Mouse (Mus musculus): ENCODE data around the gene Hoxc5. TPM values are rescaled to one million over a fixed set of nuclear protein-coding genes. Genes with fewer than 3 reads are reported as not detected.

The Hoxc5 gene
- total and polyA plus RNA-seq, 2 experiments from 2014 or later = 5.4 to 6.4 TPM

DNA sequence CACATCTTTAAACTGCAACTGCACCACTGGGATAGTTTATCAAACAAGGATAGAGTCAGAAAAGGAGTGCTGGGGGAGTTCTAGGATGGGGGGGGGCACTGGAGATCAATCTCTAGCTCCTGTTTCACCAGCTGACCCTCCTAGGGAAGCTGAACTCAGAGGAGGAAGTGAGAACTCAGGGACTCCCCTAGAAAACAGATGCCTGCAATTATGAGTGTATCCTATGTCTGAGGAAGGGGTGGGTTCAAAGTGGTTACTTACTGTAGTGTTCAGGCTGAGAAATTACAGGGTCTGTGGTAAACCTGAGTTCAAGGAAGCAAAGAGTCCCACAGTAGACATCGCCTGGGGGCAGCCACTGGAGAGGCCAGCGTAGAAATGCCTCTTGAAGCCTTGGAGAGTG lies 84.4 kb downstream of the Hoxc5 start:
- WGBS = 78% methylated on average over 2 of the region's 2 CpGs
- Histone ChIP-seq H3K36me3 (ENCODE audit: insufficient read depth, low read length) (no peaks in the 10 kb centered on the region), H3K9ac (replicated peaks; ENCODE audit: low read length) (no peak overlapping the region), H3K27ac (no peak overlapping the region), H3K9me3 (ENCODE audit: low read length) (no peaks in the 10 kb centered on the region), H3K27me3 (ENCODE audit: insufficient read depth, low read length) (peaks cover 64% of the 10 kb centered on the region), H3K4me1 (ENCODE audit: insufficient read depth, low read length) (no peaks in the 10 kb centered on the region), H3K4me3 (ENCODE audit: low read length) (no peak overlapping the region), H3K4me2 (ENCODE audit: low read depth, low read length) (no peak overlapping the region)
- ATAC-seq (no peak), DNase-seq (ENCODE audit: low spot score) (no peak)
- no peak for TF ChIP-seq CTCF (IDR thresholded peaks at IDR 0.05; ENCODE audit: low read depth)

DNA sequence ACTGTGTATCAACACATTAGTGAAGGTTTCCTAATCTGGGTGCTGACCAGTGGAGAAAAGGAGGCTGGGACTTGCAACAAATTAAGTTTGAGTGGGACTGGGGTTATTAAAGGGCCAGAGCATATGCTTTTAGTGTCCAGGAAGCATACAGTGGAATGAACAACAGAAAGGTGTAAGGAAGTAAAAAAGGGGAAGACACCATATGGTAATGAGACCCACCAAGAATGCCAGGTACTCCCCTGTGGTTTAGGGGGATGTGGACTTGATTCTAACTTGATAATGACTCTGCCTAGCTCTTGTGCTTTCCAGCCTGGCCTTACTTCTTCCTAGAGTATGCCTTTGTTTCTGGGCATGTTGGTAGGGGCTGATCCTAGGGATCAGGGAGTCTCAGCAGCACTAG lies 86.0 kb downstream of the Hoxc5 start:
- ATAC-seq = no peak
- Histone ChIP-seq H3K36me3 (ENCODE audit: insufficient read depth, low read length) (no peaks in the 10 kb centered on the region), H3K4me3 (ENCODE audit: low read length) (no peak overlapping the region), H3K27ac (no peak overlapping the region), H3K9me3 (ENCODE audit: low read length) (no peaks in the 10 kb centered on the region), H3K9ac (replicated peaks; ENCODE audit: low read length) (no peak overlapping the region), H3K4me2 (ENCODE audit: low read depth, low read length) (no peak overlapping the region), H3K27me3 (ENCODE audit: insufficient read depth, low read length) (peaks cover 67% of the 10 kb centered on the region), H3K4me1 (ENCODE audit: insufficient read depth, low read length) (no peaks in the 10 kb centered on the region)
- no peak for DNase-seq (ENCODE audit: low spot score)
- no peak for TF ChIP-seq CTCF (IDR thresholded peaks at IDR 0.05; ENCODE audit: low read depth)

DNA sequence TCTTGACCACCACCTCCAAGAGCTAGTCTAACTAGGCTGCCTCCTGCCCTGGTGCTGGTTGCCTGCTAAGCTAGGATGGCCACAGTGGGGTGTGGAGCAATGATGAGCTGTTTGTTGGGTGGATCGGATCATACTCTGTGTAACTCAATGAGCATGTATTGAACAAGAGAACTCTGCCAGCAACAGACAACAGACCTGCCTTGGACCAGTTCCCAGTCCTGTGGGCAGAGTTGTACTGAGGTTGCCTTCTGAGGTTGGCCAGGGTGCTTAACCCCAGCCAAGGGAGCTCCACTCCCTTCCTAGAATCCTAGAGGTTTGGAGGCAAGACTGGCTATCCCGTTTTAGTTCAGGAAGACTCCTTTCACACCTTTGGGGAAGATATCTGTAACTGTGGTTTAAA lies 89.2 kb downstream of the Hoxc5 start:
- H3K27ac ChIP-seq = no peak overlapping the region
- no peak for TF ChIP-seq CTCF (IDR thresholded peaks at IDR 0.05; ENCODE audit: low read depth)
- ATAC-seq = no peak
- 27% methylated on average over 2 of the region's 2 CpGs for WGBS
- H3K4me3 ChIP-seq (ENCODE audit: low read length) = no peak overlapping the region
- H3K4me2 ChIP-seq (ENCODE audit: low read depth, low read length) = no peak overlapping the region
- DNase-seq (ENCODE audit: low spot score) = no peak
- peaks cover 63% of the 10 kb centered on the region for H3K27me3 ChIP-seq (ENCODE audit: insufficient read depth, low read length)
- H3K9me3 ChIP-seq (ENCODE audit: low read length) = no peaks in the 10 kb centered on the region
- H3K36me3 ChIP-seq (ENCODE audit: insufficient read depth, low read length) = no peaks in the 10 kb centered on the region
- no peak overlapping the region for H3K9ac ChIP-seq (replicated peaks; ENCODE audit: low read length)
- H3K4me1 ChIP-seq (ENCODE audit: insufficient read depth, low read length) = no peaks in the 10 kb centered on the region

DNA sequence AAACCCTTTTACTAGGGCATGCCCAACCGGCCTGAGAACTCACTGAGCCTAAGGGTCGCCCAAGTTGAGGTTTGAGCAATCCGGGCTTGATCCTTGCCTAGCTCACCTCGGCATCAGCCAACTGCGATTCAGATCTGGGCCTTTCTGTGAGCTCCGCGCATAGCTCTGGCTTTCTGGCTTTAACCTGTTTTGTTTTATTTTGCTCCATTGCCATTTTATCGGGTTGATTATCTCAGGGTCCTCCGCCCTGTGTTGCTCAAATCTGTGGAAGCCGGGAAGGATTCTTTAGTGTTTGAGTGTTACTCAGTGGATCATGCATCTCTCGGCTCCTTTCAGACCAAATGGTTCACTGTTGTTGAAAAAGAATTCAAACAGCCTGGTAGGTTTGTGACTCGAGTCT lies 91.5 kb downstream of the Hoxc5 start:
- Histone ChIP-seq H3K4me2 (ENCODE audit: low read depth, low read length) (peak overlapping the region; percentile 27), H3K4me3 (ENCODE audit: low read length) (0 out of 2 replicates have a peak overlapping the region, but pooled peaks have one; percentile 0), H3K36me3 (ENCODE audit: insufficient read depth, low read length) (no peaks in the 10 kb centered on the region), H3K27ac (0 out of 2 replicates have a peak overlapping the region, but pooled peaks have one; percentile 9), H3K9me3 (ENCODE audit: low read length) (no peaks in the 10 kb centered on the region), H3K4me1 (ENCODE audit: insufficient read depth, low read length) (no peaks in the 10 kb centered on the region), H3K9ac (replicated peaks; ENCODE audit: low read length) (no peak overlapping the region), H3K27me3 (ENCODE audit: insufficient read depth, low read length) (peaks cover 62% of the 10 kb centered on the region)
- 3% methylated on average over 12 of the region's 12 CpGs for WGBS
- ATAC-seq (no peak), DNase-seq (ENCODE audit: low spot score) (no peak)
- TF ChIP-seq CTCF (IDR thresholded peaks at IDR 0.05; ENCODE audit: low read depth) = no peak

DNA sequence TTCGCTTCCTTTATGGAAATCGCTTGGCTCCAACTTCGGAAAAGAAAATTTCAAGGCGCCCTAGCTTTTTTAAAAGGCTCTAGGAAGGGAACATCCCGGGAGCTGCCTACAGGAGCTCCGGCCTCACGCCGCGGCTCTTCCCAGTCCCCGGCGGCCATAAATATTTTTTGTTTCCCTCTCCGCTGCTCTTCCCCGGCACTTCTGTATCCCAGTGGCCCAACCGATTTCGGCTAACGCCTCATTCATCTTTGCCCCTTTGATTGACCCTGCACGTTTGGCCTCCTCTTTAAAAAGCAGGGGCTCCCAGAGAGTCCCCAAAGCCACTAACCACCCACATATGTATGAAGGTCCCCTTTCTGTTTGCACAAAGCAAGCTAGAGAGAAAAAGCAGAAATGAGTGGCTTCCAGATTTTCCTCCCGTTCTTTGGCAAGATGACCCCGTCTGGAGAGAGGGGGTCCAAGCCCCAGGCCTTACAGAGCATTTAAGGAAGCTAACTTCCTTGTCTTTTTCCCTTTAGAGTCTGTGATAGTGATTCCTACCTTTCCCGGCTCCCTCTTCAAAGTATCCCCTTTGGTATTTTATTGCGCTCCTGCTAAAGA lies 92.2 kb downstream of the Hoxc5 start:
- DNase-seq (ENCODE audit: low spot score) (no peak), ATAC-seq (no peak)
- Histone ChIP-seq H3K9me3 (ENCODE audit: low read length) (no peaks in the 10 kb centered on the region), H3K36me3 (ENCODE audit: insufficient read depth, low read length) (no peaks in the 10 kb centered on the region), H3K27me3 (ENCODE audit: insufficient read depth, low read length) (peaks cover 64% of the 10 kb centered on the region), H3K4me1 (ENCODE audit: insufficient read depth, low read length) (no peaks in the 10 kb centered on the region), H3K4me3 (ENCODE audit: low read length) (peak overlapping the region; percentile 15), H3K27ac (peak overlapping the region; percentile 41; the same call in 1 of the 2 replicates), H3K4me2 (ENCODE audit: low read depth, low read length) (peak overlapping the region; percentile 40), H3K9ac (replicated peaks; ENCODE audit: low read length) (0 out of 2 replicates have a peak overlapping the region, but pooled peaks have one; percentile 18)
- TF ChIP-seq CTCF (IDR thresholded peaks at IDR 0.05; ENCODE audit: low read depth) = no peak
- 3% methylated on average over 21 of the region's 21 CpGs for WGBS

DNA sequence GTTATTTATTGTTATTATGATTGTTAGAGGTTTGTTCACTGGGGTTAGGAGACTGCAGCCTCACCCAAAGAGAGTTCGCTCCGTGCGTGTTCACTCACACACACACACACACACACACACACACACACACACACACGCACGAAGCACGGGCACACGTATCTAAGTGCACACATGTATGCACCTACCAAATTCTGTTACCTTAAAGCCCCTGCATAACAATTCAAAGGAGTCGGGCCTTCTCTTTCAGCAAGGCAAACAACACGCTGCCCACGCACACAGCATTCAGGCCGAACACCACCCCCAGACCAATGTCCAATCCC lies 92.7 kb downstream of the Hoxc5 start:
- no peak overlapping the region for H3K4me3 ChIP-seq (ENCODE audit: low read length)
- H3K9me3 ChIP-seq (ENCODE audit: low read length) = no peaks in the 10 kb centered on the region
- H3K4me1 ChIP-seq (ENCODE audit: insufficient read depth, low read length) = no peaks in the 10 kb centered on the region
- no peaks in the 10 kb centered on the region for H3K36me3 ChIP-seq (ENCODE audit: insufficient read depth, low read length)
- peak overlapping the region; percentile 40 for H3K4me2 ChIP-seq (ENCODE audit: low read depth, low read length)
- no peak overlapping the region for H3K9ac ChIP-seq (replicated peaks; ENCODE audit: low read length)
- 10% methylated on average over 11 of the region's 11 CpGs for WGBS
- DNase-seq (ENCODE audit: low spot score) = peak; percentile 31
- TF ChIP-seq CTCF (IDR thresholded peaks at IDR 0.05; ENCODE audit: low read depth) = no peak
- no peak for ATAC-seq
- peaks cover 61% of the 10 kb centered on the region for H3K27me3 ChIP-seq (ENCODE audit: insufficient read depth, low read length)
- peak overlapping the region; percentile 67 for H3K27ac ChIP-seq

DNA sequence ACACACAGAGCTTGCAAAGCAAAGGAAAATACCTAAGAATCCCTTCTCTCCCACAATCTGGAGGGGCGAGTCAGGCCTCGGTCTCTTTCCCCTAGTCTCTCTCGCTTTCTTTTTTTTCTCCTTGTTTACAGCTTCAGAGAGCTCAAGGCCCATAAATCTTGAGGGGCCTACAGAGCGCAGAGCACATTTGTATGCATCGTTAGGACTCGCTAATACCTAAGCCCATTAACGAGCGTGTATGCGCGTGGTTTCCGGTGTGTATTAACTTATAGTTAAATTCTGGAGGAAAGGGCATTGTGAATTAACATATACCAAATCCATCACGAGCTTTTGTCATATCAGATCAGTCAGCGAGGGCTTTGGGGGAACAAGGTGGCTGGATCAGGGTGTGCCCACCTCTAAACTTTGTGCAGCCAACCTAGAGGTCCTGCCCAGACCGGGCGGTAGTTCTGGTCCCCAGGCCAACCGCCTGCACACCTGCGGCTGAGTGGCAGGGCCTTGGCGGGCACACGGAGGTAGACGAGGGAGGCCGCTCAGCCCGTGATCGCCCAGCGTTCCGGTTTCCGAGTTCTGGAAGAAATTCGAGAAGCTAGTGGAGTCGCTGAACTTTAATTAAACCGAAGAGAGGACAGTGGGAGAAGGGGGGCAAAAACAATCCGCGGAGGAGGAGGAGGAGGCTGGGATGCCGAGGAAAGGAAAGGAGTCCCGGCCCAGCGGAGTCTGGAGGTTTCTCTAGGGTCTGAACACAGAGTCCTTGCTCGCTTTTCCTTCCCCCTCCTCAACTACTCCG lies 93.3 kb downstream of the Hoxc5 start:
- H3K27me3 ChIP-seq (ENCODE audit: insufficient read depth, low read length) = peaks cover 61% of the 10 kb centered on the region
- H3K4me2 ChIP-seq (ENCODE audit: low read depth, low read length) = peak overlapping the region; percentile 40
- no peaks in the 10 kb centered on the region for H3K9me3 ChIP-seq (ENCODE audit: low read length)
- H3K36me3 ChIP-seq (ENCODE audit: insufficient read depth, low read length) = no peaks in the 10 kb centered on the region
- no peaks in the 10 kb centered on the region for H3K4me1 ChIP-seq (ENCODE audit: insufficient read depth, low read length)
- TF ChIP-seq CTCF (IDR thresholded peaks at IDR 0.05; ENCODE audit: low read depth) = no peak
- WGBS = 4% methylated on average over 36 of the region's 36 CpGs
- no peak overlapping the region for H3K4me3 ChIP-seq (ENCODE audit: low read length)
- ATAC-seq = 0 out of 2 replicates have a peak, but pooled peaks have one; percentile 40
- H3K9ac ChIP-seq (replicated peaks; ENCODE audit: low read length) = peak overlapping the region; percentile 23; the same call in 1 of the 2 replicates
- peak; percentile 42 for DNase-seq (ENCODE audit: low spot score)
- H3K27ac ChIP-seq = peak overlapping the region; percentile 67

All from hindbrain, postnatal 0 days (tissue).